Mouse (Mus musculus): ENCODE measurements around the gene Nup133. TPM values are rescaled to one million over a fixed set of nuclear protein-coding genes. Genes with fewer than 3 reads are reported as not detected.
"Not testable (repeated sequence)": the region's sequence is repeated elsewhere in the genome, so short reads cannot be mapped to it uniquely, and the experiment has no call there.

Gene Nup133
- total RNA-seq (2021) (10 to 100 TPM; 15.5 to 21.0 TPM), polyA plus RNA-seq (2012; rRNA removed) (6.2 and 9.5 TPM in 2 replicates)
- long read RNA-seq, full-length matches to known transcripts = 12 of 12 reads
- long read RNA-seq, partial matches to known transcripts = 0 of 12 reads
- long read RNA-seq, other reads (novel, unspliced or antisense) = 0 of 12 reads

DNA sequence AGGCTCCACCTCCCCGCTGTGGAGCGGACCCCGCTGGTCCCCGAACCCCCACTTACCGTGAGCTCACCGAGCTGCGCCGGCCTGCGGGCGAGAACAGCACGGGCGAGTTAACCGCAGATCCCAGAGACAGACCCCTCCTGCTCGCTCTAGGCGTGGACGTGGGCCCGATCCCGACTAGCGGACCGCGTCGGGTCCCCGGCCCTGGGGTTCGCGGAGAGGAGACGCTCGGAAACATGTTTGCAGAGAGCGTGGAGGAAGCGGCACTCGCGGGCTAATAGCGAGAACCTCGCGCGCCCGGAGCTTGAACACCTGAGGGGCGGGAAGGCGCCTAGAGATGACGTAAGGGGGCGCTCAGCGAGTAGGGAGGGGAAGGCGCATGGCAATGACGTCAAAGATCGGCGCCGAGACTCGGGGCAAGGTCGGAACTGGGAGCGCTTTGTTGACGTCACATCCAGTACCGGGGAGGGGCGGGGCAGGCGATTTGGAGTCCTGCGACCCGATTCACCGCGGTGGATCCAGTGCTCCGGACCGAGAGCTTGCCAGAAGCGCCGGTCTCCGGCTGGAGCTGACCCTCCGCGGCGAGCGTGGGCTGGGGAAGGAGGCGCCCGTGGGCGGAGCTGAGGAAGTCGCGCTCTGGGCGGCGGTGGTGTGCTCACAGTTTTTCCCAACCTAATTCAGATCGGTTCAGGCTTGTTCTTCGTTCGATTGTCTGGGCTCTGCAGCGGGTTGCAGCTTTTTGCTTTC is at the start of gene Nup133:
Gene Nup133 (minus strand): TSS at position 324 of the 744 bp plus-strand sequence.
- DNase-seq = peak; percentile 99

DNA sequence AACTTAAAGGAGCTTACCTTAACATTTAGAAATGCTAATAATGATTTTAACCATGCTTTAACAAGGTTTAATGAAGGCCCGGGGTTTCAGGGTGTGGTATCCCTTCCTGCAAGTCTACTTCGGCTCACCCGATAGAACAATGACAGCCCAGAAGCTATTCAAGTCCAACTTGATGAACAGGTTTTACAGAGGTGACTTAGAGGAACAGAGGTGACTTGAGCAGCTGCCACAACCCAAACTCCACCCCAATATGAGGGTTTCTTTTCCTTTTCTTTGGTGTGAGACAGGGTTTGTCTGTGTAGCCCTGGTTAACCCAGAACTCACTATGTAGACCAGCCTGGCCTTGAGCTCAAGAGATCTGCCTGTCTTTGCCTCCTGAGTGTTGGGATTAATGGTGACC is 44.9 kb upstream of the Nup133 start:
- no peak for DNase-seq

DNA sequence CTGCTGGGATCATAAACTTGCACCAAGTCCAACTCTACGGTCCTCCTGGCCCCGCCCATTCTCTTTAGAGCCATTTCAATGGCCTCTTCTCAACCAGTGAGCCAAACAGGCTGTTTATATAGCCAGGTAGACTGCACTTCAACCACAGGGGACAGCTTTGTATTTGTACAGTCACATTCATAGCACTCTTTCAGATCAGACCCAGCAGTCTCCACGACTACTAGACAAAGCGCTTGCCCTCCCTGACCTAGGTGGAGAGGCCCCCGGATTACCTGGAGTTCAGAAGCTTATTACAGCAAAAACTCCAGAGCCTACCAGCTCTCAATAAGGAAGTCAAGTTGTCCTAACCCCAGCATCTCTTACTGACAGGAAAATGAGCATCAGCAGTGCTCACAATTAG is 44.5 kb upstream of the Nup133 start:
- no peak for DNase-seq

DNA sequence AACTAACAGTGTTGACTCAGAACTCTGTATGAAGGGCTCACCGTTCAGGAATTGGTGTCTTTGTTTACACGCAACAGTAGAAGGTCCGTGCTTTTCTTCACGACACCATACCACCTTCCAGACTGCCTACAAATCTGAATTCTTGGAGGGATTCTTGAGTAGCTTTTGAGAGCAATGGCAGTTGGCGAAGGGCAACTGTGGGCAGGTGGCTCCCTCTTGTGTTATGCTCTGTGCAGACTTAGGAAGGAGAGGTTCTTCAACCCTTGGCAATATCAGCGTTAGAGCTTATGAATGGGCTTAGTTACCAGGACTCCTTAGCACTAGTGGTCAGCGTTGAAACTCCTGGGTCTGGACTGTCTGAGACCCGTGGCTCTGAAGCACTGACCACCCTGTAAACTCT is 43.5 kb upstream of the Nup133 start:
- DNase-seq = no peak

DNA sequence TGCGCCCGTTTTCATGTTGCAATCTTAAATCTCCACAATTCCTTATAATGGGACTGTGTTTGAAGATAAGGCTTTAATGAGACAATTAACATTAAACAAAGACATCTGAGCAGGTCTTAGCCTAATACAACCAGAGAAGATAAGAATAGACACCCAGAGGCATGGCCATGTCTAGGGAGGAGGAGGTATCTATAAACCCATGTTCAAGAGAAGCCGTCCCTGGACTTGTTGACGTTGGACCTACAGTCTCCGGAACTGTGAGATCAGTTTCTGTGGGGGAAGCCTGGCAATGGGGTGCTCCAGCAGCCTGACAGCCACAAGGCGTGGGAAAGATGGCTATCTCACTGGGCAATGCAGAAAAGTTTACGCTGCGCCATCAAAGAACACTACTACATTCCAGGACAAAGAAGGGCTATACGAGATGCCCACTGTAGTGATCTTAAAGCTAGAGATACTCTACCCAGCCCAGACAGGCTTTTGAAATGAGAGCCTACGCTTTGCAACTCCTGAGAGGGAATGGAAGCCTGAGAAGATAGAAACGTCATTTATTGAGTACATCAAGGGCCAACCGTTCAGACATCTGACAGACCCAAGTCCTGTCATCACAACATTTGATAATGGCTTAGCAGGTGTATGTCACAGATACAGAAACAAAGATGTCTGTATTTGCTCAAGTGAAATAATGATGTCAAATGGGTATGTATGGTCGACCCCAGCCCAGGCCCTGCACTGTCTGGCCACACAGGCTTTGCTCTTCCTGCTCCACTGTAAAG is 41.4 kb upstream of the Nup133 start:
- DNase-seq = no peak

DNA sequence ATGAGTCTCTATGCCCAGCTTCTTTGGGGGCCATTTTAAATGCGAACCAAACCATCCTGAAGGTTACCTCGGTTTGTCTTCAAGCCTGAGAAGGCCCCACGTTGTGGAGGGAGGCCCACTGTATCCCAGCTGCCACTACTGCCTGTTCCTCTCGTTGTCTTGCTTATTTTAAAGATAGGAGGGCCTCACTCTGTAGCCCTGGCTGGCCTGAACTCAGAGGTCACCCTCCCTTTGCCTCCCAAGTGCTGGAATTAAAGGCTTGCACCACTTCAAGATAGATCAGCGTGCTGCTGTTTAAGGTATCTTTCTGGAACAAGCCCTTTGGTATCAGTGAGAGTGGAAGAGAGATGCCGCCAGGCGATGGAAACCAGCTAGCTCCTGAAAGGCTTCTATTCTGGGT is 40.1 kb upstream of the Nup133 start:
- no peak for DNase-seq

DNA sequence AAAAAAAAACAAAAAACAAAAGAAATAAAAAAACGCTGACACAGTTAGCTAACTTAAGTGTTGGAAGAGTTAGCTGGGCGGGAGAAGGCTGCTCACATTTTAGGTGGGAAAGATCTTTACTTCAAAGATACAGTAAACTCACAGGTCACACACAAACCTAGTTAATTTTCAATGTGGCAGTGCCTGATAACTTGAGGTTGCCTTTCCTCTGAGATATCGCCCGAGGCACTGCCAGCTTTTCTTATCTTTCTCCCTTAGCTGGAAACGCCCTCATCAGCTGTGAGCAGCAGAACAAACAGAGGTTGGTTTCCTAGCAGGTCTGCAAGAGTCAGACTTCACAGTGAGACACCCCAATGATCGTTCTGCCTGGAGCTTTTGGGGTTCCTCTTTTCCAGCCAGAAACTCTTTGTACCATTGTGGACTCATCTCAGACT is 39.6 kb upstream of the Nup133 start:
- no peak for DNase-seq

DNA sequence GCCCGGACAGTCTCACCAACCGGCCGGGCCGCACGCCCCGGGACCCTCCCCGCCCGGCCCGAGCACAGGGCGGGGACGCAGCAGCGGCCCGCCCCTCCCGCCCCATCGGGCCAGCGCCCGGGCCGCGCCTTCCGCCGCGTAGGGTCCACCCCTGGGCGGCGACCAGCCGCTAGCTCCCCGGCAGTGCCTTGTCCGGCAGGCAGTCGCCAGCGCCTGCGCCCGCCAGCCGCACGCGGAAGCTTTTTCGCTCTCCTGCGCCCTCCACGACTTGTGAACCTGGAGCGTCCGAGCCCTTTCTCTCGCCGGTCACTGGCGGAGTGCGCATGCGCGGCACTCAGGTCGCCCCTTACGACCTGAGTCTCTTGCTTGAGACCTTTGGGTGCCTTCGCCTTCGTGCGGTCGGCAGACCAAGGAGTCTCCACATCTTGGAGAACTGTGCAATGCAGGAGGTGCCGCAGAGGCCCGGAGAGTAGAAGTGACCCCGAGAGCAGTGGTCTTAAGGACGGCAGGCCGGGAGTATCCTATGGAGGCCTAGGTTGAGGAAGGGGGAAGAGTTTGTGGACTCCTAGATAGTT is 33.8 kb upstream of the Nup133 start, which contains the start of gene Abcb10:
Gene Abcb10 (minus strand): TSS at position 297 of the 575 bp plus-strand sequence.
- DNase-seq = peak; percentile 98

DNA sequence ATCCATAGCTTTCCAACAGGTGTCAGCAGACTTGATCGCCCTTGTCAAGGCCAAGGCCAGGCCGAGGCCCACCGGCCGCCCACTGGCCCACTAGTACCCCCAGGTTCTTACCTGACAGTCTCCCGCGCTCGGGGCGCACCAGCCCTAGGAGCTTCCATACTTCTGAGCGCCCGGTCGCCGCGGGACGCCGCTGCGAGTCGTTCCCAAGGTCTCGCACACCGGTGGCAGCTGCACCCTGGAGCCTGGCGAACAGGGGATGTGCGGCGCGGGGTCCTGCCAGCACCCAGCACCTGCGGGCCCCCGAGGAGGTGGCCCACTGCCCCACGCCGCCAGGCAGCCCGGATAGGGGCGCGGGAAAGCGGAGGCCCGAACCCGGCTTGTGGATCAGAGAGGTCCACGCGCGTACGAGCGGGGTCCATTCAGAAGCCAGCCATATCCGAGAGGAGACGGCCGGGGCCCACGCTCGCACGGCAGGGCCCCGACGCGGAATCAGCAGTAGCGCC is 33.3 kb upstream of the Nup133 start:
- DNase-seq = no peak

DNA sequence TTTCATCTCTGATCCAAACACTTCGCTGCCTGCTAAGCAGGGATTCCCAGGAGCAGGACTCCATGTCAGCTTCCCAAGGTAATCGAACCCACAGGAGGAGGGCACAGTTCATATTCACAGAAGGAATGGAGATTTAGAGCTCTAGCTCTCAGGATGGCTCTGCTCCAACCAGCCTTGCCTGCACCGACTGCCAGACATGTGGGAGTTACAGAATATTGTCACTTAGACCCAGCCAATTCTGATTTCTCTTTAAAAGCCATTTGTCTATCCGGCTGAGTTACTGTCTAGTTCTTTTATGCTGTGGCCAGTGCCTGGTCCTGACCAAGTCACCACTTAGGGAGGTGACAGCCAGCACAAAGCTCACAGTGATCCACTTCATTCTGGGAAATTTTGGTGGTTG is 32.6 kb upstream of the Nup133 start:
- DNase-seq = no peak

DNA sequence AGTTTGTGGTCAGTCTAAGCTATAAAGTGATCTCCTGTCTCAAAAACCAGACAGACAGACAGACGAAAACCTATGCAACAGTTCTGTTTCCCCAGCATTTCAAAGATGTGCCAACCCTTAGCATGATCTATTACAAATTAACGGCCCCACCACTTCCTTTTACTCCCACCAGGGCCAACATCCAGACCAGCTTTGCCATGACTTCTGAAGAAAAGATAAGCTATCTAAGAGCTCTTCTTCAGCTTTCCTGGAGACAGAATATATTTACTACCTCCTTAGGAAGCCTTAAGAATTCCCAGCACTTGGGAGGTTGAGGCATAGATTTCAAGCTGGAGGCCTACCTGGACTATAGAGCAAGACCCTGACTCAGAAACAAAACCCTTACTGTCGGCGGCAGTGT is 31.2 kb upstream of the Nup133 start:
- DNase-seq = no peak

DNA sequence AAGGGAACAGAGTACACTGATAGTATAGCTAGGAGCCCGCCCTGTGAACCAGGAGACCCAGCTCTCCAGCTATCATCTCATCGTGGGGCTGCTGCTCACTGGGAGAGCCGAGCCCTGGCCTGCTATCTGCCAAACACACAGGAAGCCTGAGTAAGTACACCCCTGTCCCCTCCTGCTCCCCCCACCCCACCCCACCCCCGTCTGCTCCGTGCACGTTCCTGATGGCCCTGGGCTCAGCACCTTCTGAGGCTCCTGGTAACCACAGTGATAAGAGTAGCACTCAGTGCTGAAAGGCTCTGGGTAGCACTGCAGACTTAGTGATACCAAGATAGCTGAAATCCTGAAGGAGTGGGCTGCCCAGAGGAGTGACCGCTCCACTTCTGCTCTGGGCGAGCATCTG is 29.9 kb upstream of the Nup133 start:
- no peak for DNase-seq

DNA sequence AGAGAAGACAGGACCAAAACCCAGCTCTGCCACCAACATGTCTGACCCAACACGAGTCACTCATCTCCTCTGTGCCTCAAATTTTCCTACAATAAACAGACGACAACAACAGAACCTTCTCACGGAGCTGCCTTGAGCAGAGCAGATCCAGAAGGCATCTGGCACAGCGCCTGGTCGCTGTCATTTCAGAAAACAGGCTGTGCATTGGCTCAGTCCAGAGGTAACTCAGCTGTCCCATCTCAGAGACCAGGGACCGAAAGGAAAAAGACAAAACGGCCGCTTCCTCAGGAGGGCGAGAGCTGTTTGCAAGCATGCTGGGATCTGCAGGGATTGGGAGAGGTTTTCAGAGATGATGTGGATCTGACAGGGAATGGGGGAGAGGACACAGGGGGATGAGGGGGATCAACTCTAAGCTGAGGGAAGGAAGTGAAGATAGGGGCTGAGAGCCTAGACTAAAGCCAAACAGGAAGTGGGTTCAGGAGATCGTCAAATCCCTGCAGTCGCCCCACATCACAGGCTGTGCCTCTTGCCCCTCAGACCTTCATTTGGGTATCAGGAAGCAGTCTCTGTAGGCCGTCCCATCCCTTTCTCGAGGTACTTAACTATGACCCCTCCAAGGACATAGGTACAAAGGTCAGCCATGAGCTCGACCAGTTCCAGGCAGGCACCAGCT is 29.2 kb upstream of the Nup133 start:
- peak; percentile 26 for DNase-seq

DNA sequence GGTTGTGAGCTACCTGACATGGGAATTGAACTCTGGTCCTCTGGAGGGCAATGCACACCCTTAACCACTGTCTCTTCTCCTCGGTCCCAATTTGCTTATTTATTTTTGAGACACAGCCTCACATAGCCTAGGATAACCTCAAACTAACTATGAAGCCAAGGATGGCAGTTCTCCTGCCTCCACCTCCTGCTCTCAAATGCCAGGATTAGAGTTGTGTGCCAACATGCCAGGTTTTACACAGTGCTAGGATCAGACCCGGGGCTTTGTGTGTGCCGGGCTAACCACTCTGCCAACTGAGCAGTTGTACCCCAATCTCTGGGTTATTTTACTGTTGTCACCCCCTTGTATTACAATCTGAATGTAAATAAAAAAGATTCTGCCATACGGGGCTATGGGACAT is 28.4 kb upstream of the Nup133 start:
- no peak for DNase-seq

DNA sequence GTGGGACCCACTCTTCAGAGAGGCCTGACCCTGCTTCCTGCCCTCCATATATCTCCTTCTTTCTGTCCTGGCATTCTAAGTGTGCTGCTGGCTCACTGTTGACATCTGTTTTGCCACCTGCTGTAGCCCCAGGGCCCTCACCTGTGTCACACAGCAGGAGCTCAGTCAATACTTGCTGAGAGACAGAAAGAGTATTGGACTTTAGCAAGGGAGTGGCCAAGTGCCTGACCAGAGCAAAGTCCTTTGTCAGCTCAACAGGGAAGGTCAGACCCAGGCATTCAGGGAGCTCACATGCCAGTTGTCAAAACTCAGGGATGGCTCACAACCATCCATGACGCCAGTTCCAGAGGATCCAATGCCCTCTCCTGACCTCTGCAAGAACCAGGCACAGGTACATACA is 24.4 kb upstream of the Nup133 start:
- DNase-seq = no peak

DNA sequence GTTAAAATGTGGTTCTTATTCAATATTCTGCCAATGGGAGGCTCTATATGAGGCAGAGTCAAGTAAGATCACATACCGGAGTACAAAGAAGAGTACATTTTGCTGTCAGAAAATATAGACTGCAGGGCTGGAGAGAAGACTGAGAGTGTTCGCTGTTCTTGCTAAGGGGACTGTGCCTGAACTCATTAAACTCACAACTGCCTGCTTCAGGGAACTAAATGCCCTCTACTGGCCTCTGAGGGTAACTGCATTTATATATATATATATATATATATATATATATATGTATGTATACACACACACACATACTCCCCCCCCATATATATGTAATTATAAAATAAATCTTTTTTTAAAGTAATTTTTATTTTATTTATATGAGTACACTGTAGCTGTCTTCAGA is 17.8 kb upstream of the Nup133 start:
- DNase-seq = no peak

DNA sequence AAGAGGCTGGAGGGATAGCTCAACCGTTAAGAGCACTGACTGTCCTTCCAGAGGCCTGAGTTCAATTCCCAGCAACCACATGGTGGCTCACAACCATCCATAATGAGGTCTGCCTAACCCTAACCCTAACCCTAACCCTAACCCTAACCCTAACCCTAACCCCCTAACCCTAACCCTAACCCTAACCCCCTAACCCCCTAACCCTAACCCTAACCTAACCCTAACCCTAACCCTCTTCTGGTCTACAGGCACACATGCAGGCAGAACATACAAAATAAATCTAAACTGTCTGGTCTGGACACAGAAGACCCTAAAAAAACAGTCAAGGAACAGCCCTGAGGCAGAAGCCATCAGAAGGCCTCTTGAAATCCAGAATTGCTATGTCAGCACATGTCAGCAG is 12.3 kb upstream of the Nup133 start:
- no peak for DNase-seq

DNA sequence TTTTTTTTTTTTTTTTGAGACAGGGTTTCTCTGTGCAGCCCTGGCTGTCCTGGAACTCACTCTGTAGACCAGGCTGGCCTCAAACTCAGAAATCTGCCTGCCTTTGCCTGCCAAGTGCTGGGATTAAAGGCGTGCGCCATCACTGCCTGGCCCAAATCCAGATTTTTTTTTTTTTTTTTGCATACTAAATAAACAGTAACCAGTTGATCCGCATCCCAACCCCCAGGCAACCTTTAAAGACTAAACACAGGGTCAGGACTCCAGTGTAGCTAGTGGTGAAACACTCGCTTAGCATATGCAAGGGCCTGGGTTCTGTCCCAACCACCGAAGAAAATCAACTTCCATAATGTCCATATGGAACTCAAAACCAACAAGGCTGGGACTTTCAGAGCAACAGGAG is 11.5 kb upstream of the Nup133 start:
- not testable (repeated sequence) for DNase-seq

DNA sequence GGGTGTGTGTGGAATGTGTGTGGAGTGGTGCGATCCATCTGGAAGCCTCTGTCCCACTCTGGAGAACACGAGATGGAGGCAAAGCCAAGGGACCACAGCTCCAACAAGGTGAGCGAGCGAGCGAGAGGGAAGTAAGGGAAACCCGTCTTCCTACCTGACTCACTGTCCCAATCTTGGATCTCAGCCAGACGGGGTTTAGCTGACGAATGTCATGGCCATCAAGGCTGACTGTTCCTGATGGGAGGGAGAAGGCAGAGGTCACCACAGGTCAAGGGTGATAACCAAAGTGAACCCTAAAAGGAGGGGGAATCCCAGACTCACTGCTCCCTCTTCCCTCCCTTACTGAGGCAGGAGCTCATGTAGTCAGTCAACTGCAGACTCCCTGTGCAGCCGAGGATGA is 11.0 kb upstream of the Nup133 start:
- DNase-seq = peak; percentile 67

DNA sequence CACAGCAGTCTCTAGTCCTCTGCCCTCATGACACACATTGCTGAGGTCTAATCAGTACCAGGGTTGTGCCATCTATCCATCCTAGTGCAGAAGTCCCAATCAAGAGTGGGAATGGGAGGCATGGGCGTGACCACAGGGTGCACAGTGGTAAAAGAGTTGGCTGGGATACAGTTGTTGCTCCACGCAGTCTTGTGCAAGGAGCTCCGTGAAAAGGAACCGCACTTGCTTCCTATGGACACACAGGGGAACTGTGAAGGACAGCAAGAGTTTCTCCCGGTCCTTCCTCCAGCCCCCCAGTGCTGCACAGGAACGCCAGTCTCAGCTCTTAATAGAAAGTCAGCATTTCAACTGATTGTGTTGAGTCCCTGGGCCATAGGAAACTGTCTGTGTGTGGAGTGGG is 10.4 kb upstream of the Nup133 start:
- no peak for DNase-seq

DNA sequence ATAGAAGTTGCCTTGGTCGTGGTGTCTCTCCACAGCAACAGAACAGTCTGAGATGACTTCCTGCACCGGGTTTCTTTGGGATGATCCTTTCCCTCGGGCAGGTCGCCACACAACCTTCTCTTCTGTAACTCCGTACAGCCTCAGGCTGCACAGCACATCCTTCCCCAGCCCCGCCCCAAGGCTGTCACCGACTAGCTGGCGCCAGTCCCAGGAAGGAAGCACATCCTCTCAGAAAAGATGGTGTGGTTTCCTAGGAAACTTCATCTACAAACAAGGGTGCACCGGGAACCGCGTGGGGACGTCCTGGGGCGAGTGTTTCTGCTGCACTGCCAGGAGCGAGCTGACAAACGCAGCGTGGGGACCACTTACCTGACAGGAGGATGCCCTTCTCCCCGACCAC is 9.1 kb upstream of the Nup133 start:
- DNase-seq = no peak

DNA sequence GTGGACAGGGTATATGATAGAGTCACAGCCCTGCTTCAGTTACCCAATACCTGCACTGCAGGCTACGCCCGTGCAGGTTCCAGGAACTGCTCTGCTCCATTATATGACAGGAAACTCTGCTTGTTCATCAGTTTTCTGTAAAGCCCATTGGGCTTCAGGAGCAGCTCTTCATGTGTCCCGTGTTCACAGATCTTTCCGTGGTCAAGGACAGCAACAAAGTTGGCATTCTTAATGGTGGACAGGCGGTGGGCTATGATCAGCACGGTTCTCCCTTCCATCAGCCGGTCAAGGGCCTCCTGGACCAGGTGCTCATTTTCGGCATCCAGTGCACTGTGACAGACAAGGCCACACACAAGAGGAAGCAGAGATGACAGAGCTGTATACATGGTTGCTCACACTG is 5.2 kb upstream of the Nup133 start:
- DNase-seq = no peak

All from adrenal gland, adult 2 months (tissue).